Mouse (Mus musculus) testis, adult 2 months (tissue): ENCODE results near the gene Lrrc10.

Experiments
- CTCF ChIP-seq: fragments of 200-500 bp; IDR thresholded peaks from 2 replicates; pipeline ENCODE4 v1.5.1; 2012; ENCODE audit warnings: low read depth, mild to moderate bottlenecking, inconsistent platforms, low read length, moderate library complexity; ENCODE audit not compliant: control insufficient read depth, insufficient read depth, insufficient replicate concordance
- POLR2A ChIP-seq: fragments of 200-500 bp; IDR thresholded peaks from 2 replicates; pipeline ENCODE4 v1.6.1; 2012; ENCODE audit warnings: low read depth, mild to moderate bottlenecking, inconsistent platforms, low read length, moderate library complexity; ENCODE audit not compliant: control insufficient read depth

GRCm38 (mm10) chr10:117005707-117006464, 39.3 kb upstream of the Lrrc10 start:
- TF ChIP-seq POLR2A (no peak), CTCF (no peak)
